Mouse (Mus musculus): Measurements from ENCODE around the gene Rnf148. TPM values are rescaled to one million over a fixed set of nuclear protein-coding genes. Genes with fewer than 3 reads are reported as not detected.

Rnf148 gene
- polyA plus RNA-seq, 1 experiment from 2014 or later, result not detected

GRCm38 (mm10) chr6:23630465-23630864 is 24.5 kb downstream of the Rnf148 start:
- no peaks in the 10 kb centered on the region for H3K9me3 ChIP-seq (ENCODE audit: control insufficient read depth, low read length)
- ATAC-seq (ENCODE audit: insufficient read depth, low FRiP score, low TSS enrichment) (0 out of 2 replicates have a peak, but pooled peaks have one; percentile 52), DNase-seq (ENCODE audit: low spot score) (no peak)
- H3K4me3 ChIP-seq (ENCODE audit: low read depth, low read length), result no peak overlapping the region
- no peaks in the 10 kb centered on the region for H3K27me3 ChIP-seq (ENCODE audit: control insufficient read depth, insufficient read depth, low read length)
- H3K9ac ChIP-seq (ENCODE audit: low read length), result no peak overlapping the region
- no peak overlapping the region for H3K4me2 ChIP-seq (ENCODE audit: low read depth)
- 15% methylated on average over 4 of the region's 4 CpGs for WGBS
- H3K36me3 ChIP-seq (ENCODE audit: control insufficient read depth, insufficient read depth, low read length), result no peaks in the 10 kb centered on the region
- no peak overlapping the region for H3K27ac ChIP-seq (ENCODE audit: low read depth, low read length)
- H3K4me1 ChIP-seq (ENCODE audit: control insufficient read depth, insufficient read depth, low read length), result no peaks in the 10 kb centered on the region

Other genes with a start within 250 kb of the Rnf148 start
- gene Rnf133, start 4.8 kb downstream of the Rnf148 start, polyA plus RNA-seq (2014; fragmentation: Nextera tagmentation; extraction: Ambion mirVana), result not detected in 2 replicates
- gene Cadps2, start 184.3 kb upstream of the Rnf148 start, polyA plus RNA-seq (2014; fragmentation: Nextera tagmentation; extraction: Ambion mirVana), result 2.9 and 3.1 TPM in 2 replicates